Mouse (Mus musculus): Measurements from ENCODE around the gene Tgfbr2.

- no peak for TF ChIP-seq CTCF (conservative IDR thresholded peaks at IDR 0.05; ENCODE audit: insufficient read depth, insufficient read length, low read depth, low read length)
- TF ChIP-seq POLR2A (IDR thresholded peaks at IDR 0.05; ENCODE audit: low read depth, low read length) = no peak
These were observed 14.3 kb downstream of the Tgfbr2 start for GRCm38 (mm10) chr9:116160860-116161259.

All from kidney, adult 2 months (tissue).